Mouse (Mus musculus): ENCODE measurements at regions not wholly inside any gene's neighbourhood (a gene's known extent, or its start where the extent isn't known, plus 50 kb on each side); places are given as distances from the start of the nearest gene placed in this dataset.
"Not testable (repeated sequence)": the region's sequence is repeated elsewhere in the genome, so short reads cannot be mapped to it uniquely, and the experiment has no call there.

- no peak for DNase-seq (ENCODE audit: low read depth, low spot score)
- 54% methylated on average over 10 of the region's 10 CpGs for WGBS
These were observed 134.4 kb upstream of the Kiz start for GRCm38 (mm10) chr2:146721184-146721715.

- DNase-seq (ENCODE audit: low read depth, low spot score), result no peak
- 64% methylated on average over 8 of the region's 8 CpGs for WGBS
These were observed 133.2 kb upstream of the Kiz start for GRCm38 (mm10) chr2:146722351-146723025.

- no peak for DNase-seq (ENCODE audit: low read depth, low spot score)
- WGBS, result 78% methylated on average over 9 of the region's 9 CpGs
These were observed 132.5 kb upstream of the Kiz start for GRCm38 (mm10) chr2:146723172-146723571.

GRCm38 (mm10) chr2:146723671-146724070 is 132.0 kb upstream of the Kiz start:
- DNase-seq (ENCODE audit: low read depth, low spot score), result no peak
- 83% methylated on average over 4 of the region's 4 CpGs for WGBS

- DNase-seq (ENCODE audit: low read depth, low spot score), result no peak
- WGBS, result 60% methylated on average over 10 of the region's 10 CpGs
These were observed 131.5 kb upstream of the Kiz start for GRCm38 (mm10) chr2:146724142-146724679.

GRCm38 (mm10) chr2:146724924-146725555 is 130.6 kb upstream of the Kiz start:
- no peak for DNase-seq (ENCODE audit: low read depth, low spot score)
- WGBS, result 33% methylated on average over 9 of the region's 9 CpGs

GRCm38 (mm10) chr2:146728693-146729092 is 127.0 kb upstream of the Kiz start:
- DNase-seq (ENCODE audit: low read depth, low spot score), result no peak

- WGBS, result 86% methylated on average over 3 of the region's 3 CpGs
- no peak for DNase-seq (ENCODE audit: low read depth, low spot score)
These were observed 124.6 kb upstream of the Kiz start for GRCm38 (mm10) chr2:146731081-146731480.

- WGBS, result 90% methylated on average over 2 of the region's 2 CpGs
- DNase-seq (ENCODE audit: low read depth, low spot score), result not testable (repeated sequence)
These were observed 122.8 kb upstream of the Kiz start for GRCm38 (mm10) chr2:146732891-146733290.

- 94% methylated on average over 2 of the region's 2 CpGs for WGBS
- no peak for DNase-seq (ENCODE audit: low read depth, low spot score)
These were observed 111.3 kb upstream of the Kiz start for GRCm38 (mm10) chr2:146744396-146744795.

GRCm38 (mm10) chr2:146745012-146745682 is 110.5 kb upstream of the Kiz start:
- 75% methylated on average over 18 of the region's 18 CpGs for WGBS
- no peak for DNase-seq (ENCODE audit: low read depth, low spot score)

- 57% methylated on average over 12 of the region's 12 CpGs for WGBS
- DNase-seq (ENCODE audit: low read depth, low spot score), result no peak
These were observed 110.0 kb upstream of the Kiz start for GRCm38 (mm10) chr2:146745683-146746047.

GRCm38 (mm10) chr2:146753988-146754387 is 101.7 kb upstream of the Kiz start:
- no peak for DNase-seq (ENCODE audit: low read depth, low spot score)
- 23% methylated on average over 2 of the region's 2 CpGs for WGBS

- DNase-seq (ENCODE audit: low read depth, low spot score), result no peak
These were observed 92.0 kb upstream of the Kiz start for GRCm38 (mm10) chr2:146763522-146764144.

GRCm38 (mm10) chr2:146764313-146765255 is 91.1 kb upstream of the Kiz start:
- WGBS, result 54% methylated on average over 12 of the region's 12 CpGs
- DNase-seq (ENCODE audit: low read depth, low spot score), result no peak

More at GRCm38 (mm10) chr2:146763522-146764144, 92.0 kb upstream of the Kiz start:
- 74% methylated on average over 18 of the region's 18 CpGs for WGBS

GRCm38 (mm10) chr2:146774876-146775275 is 80.8 kb upstream of the Kiz start:
- WGBS, result 20% methylated on average over 2 of the region's 2 CpGs
- DNase-seq (ENCODE audit: low read depth, low spot score), result no peak

GRCm38 (mm10) chr2:146787132-146787810 is 68.4 kb upstream of the Kiz start:
- WGBS, result 31% methylated on average over 11 of the region's 11 CpGs
- no peak for DNase-seq (ENCODE audit: low read depth, low spot score)

GRCm38 (mm10) chr2:146787811-146788455 is 67.7 kb upstream of the Kiz start:
- WGBS, result 79% methylated on average over 5 of the region's 5 CpGs
- DNase-seq (ENCODE audit: low read depth, low spot score), result no peak

Data from large intestine, adult 2 months (tissue).